Mouse (Mus musculus) small intestine, adult 2 months (tissue): ENCODE results near the gene Mtmr2.

Source experiments
- CTCF ChIP-seq: fragments of 200-500 bp; IDR thresholded peaks from 2 replicates; pipeline ENCODE4 v1.5.1; 2012; ENCODE audit warnings: low read depth, mild to moderate bottlenecking, control low read depth, inconsistent platforms, low read length, moderate library complexity, mixed read lengths; ENCODE audit not compliant: insufficient replicate concordance, insufficient read length; ENCODE audit errors: extremely low read depth
- POLR2A ChIP-seq: fragments of 200-500 bp; IDR thresholded peaks from 2 replicates; pipeline ENCODE4 v1.6.1; 2012; ENCODE audit warnings: low read depth, mild to moderate bottlenecking, control low read depth, inconsistent platforms, low read length, moderate library complexity

GRCm38 (mm10) chr9:13699061-13699780, 49.0 kb upstream of the Mtmr2 start:
- TF ChIP-seq CTCF: no peak
- TF ChIP-seq POLR2A: no peak
